Mouse (Mus musculus) heart, embryonic 11.5 days (tissue): ENCODE data around the gene Siae. TPM values are rescaled to one million over a fixed set of nuclear protein-coding genes. Genes with fewer than 3 reads are reported as not detected.
A peak's percentile ranks its signal among the peaks of the same experiment; 100 is the strongest.

Source experiments
- ATAC-seq: fragments of 200-750 bp; cut with Nextera tagmentation; replicated peaks from 2 replicates; pipeline ENCODE4 v1.8.0; 2017; ENCODE audit warnings: moderate library complexity; ENCODE audit not compliant: insufficient number of reproducible peaks, low FRiP score, low TSS enrichment
- H3K27ac ChIP-seq: fragments of 300-500 bp; sonication (generic); 2 replicates; pipeline ENCODE4 v1.5.1; 2014; ENCODE audit warnings: mild to moderate bottlenecking, low read depth, low read length
- H3K27me3 ChIP-seq: fragments of 300-500 bp; sonication (generic); 2 replicates; pipeline ENCODE4 v1.6.1; 2014; ENCODE audit warnings: mild to moderate bottlenecking, low read length, mixed read lengths; ENCODE audit not compliant: control insufficient read depth, insufficient read depth
- H3K36me3 ChIP-seq: fragments of 300-500 bp; sonication (generic); 2 replicates; pipeline ENCODE4 v1.6.1; 2014; ENCODE audit warnings: mild to moderate bottlenecking, low read length, moderate library complexity, mixed read lengths; ENCODE audit not compliant: control insufficient read depth, insufficient read depth
- H3K4me1 ChIP-seq: fragments of 300-500 bp; sonication (generic); 2 replicates; pipeline ENCODE4 v1.6.1; 2014; ENCODE audit warnings: low read length; ENCODE audit not compliant: control insufficient read depth, insufficient read depth
- H3K4me2 ChIP-seq: fragments of 300-500 bp; sonication (generic); 2 replicates; pipeline ENCODE4 v1.6.1; 2014; ENCODE audit warnings: mild to moderate bottlenecking, moderate library complexity
- H3K4me3 ChIP-seq: fragments of 300-500 bp; sonication (generic); 2 replicates; pipeline ENCODE4 v1.5.1; 2014; ENCODE audit warnings: low read depth, low read length
- H3K9ac ChIP-seq: fragments of 300-500 bp; sonication (generic); 2 replicates; pipeline ENCODE4 v1.6.1; 2014; ENCODE audit warnings: mild to moderate bottlenecking, low read depth, low read length, moderate library complexity
- H3K9me3 ChIP-seq: fragments of 300-500 bp; sonication (generic); replicated peaks from 2 replicates; pipeline ENCODE4 v1.6.1; 2016; ENCODE audit warnings: low read length; ENCODE audit not compliant: control insufficient read depth
- WGBS: fragments of 180-500 bp; shearing (Covaris S2); extraction: QIAGEN DNeasy Blood & Tissue Kit; methylation state at CpG from one replicate; pipeline ENCODE4 v1.1.7; 2014; ENCODE audit not compliant: insufficient replicate concordance; 5-methylcytosine and 5-hydroxymethylcytosine counted together
- polyA plus RNA-seq: library from polyadenylated mRNA; unstranded; fragments of >200 nt; fragmentation: Nextera tagmentation; extraction: Ambion mirVana; gene quantifications from 2 replicates; pipeline ENCODE4 v1.2.1, GENCODE M21; 2014

The Siae gene
- polyA plus RNA-seq, 1 experiment from 2014 or later, result 7.8 TPM

DNA sequence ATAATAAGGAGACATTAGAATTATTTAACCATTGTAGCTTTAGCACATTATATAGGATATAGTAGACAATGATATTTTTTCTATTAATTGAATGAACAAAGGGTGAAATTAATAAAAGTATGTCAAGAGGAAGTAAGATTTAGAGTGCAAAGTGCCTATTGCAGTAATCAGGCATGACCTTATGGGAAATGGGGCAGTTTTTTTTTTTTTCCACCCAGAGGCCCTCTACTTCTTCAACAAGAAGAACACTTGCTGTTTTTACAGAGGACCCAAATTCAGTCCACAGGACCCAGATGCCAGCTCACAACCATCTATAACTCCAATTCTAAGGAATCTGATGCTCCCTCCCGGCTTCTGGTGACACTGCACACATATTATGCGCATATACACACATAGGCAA lies 5.1 kb downstream of the Siae start:
- H3K9me3 ChIP-seq, result no peaks in the 10 kb centered on the region
- H3K4me3 ChIP-seq, result no peak overlapping the region
- 87% methylated on average over 2 of the region's 2 CpGs for WGBS

DNA sequence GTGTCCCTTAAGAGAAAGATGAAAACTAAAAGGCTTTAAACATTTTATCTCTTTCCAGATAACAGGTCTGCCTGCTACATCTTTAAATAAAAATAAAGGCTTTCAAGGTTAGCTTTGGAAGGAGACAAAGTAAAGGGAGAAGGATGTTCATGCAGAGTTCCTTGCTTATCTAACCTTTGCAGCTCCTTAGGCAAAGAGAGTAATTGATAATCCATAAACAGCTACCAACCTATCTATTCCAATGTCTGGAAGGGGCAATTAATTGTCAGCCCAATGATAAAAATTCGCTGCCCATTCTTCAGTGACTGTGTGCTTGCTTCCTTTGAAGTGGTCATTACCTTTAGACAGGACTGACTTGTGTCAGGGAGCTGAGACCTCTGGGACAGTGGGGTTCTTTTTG lies 8.3 kb downstream of the Siae start:
- Histone ChIP-seq H3K27ac (no peak overlapping the region), H3K4me2 (no peak overlapping the region), H3K36me3 (no peaks in the 10 kb centered on the region), H3K4me1 (peaks cover 13% of the 10 kb centered on the region), H3K9ac (no peak overlapping the region), H3K4me3 (no peak overlapping the region), H3K9me3 (no peaks in the 10 kb centered on the region), H3K27me3 (no peaks in the 10 kb centered on the region)
- no peak for ATAC-seq
- 36% methylated on average over 1 of the region's 1 CpGs for WGBS

More for the DNA sequence above, 5.1 kb downstream of the Siae start:
- Histone ChIP-seq H3K9ac (no peak overlapping the region), H3K36me3 (no peaks in the 10 kb centered on the region), H3K27me3 (no peaks in the 10 kb centered on the region), H3K4me1 (peaks cover under 1% of the 10 kb centered on the region; the same call in 1 of the 2 replicates), H3K4me2 (no peak overlapping the region), H3K27ac (no peak overlapping the region)
- no peak for ATAC-seq

DNA sequence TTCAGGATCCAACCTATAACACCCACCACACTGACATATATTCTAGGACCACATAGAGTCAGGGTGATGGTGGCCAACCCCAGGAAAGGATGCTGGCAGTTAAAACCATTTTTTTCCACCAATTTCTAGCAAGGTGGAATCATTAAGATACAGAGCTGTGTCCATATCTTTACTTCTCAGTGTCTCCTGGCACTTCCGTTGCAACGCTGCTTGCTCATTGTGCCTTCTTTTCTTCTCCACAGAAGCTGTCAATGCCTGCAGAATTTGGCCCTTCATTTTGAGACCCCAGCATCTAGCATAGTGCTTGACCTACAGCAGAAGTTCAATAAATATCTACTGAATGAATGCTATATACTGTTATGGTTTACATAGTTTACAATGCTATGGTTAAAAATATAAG lies 11.5 kb downstream of the Siae start:
- Histone ChIP-seq H3K4me2 (no peak overlapping the region), H3K27me3 (no peaks in the 10 kb centered on the region; the same call in 1 of the 2 replicates), H3K27ac (no peak overlapping the region), H3K9ac (no peak overlapping the region), H3K9me3 (no peaks in the 10 kb centered on the region), H3K4me1 (peaks cover 14% of the 10 kb centered on the region), H3K36me3 (no peaks in the 10 kb centered on the region), H3K4me3 (no peak overlapping the region)
- ATAC-seq, result no peak
- WGBS, result 82% methylated on average over 2 of the region's 2 CpGs

DNA sequence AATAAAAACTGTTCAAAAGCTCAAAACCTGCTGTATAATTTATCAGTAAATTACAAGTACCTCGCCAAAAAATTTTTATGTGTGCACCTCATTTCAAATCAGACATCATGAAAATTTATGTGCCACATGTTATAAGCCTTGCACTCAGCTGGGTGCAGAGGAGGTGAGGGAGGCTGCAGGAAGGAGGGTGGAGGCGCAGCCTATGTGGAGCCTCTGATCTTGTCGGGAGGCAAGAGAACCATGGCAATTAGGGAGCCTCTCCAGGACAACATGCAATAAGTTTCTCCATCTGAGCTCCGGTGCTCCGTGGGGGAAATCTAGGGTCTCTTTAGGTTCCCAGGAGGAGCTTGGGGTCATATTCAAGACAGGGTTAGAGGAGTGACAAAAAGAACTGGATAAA lies 12.0 kb downstream of the Siae start:
- no peak overlapping the region for H3K27ac ChIP-seq
- no peaks in the 10 kb centered on the region; the same call in 1 of the 2 replicates for H3K27me3 ChIP-seq
- WGBS, result 42% methylated on average over 5 of the region's 5 CpGs
- H3K4me1 ChIP-seq, result peaks cover 17% of the 10 kb centered on the region
- H3K36me3 ChIP-seq, result no peaks in the 10 kb centered on the region
- ATAC-seq, result no peak
- H3K4me2 ChIP-seq, result peak overlapping the region; percentile 48
- no peak overlapping the region for H3K9ac ChIP-seq
- no peaks in the 10 kb centered on the region for H3K9me3 ChIP-seq
- H3K4me3 ChIP-seq, result no peak overlapping the region

DNA sequence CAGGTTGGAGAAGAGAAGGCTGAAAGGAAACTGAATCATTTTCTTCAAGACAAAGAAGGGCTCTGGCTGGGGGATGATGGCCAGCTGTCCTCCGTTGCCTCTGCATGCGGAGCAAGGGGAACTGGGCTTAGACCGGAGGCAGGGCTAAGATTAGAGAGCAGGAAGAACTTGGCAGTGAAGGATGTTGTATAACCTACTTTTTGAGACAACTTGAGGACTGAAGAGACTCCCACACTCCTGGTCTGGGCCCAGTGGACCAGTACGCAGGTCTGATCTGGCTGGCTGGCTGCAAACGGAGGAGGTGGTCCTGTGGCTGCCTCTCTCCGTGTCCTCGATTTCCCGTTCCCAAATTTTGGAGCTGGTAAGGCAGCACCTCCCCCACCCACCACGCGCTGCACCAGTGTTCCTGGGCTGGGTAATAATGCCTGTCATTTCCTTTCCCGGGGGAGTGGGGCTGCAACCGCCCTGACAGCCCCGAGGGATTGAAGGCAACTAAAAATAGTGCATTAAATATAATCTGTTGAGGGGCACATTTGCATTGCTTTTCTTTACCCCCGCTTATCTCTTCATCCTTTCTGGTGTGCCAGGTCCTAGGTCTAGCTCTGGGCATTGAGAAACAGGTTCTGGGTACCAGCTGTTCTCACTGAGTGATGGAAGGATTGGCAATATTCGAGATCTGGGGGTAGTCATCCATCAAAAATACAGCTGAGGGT lies 12.6 kb downstream of the Siae start:
- Histone ChIP-seq H3K36me3 (no peaks in the 10 kb centered on the region), H3K27ac (no peak overlapping the region), H3K27me3 (no peaks in the 10 kb centered on the region; the same call in 1 of the 2 replicates), H3K4me3 (no peak overlapping the region), H3K4me1 (peaks cover 22% of the 10 kb centered on the region), H3K9ac (peak overlapping the region; percentile 43; the same call in 1 of the 2 replicates), H3K9me3 (no peaks in the 10 kb centered on the region), H3K4me2 (peak overlapping the region; percentile 48)
- WGBS, result 25% methylated on average over 15 of the region's 15 CpGs
- ATAC-seq, result no peak

DNA sequence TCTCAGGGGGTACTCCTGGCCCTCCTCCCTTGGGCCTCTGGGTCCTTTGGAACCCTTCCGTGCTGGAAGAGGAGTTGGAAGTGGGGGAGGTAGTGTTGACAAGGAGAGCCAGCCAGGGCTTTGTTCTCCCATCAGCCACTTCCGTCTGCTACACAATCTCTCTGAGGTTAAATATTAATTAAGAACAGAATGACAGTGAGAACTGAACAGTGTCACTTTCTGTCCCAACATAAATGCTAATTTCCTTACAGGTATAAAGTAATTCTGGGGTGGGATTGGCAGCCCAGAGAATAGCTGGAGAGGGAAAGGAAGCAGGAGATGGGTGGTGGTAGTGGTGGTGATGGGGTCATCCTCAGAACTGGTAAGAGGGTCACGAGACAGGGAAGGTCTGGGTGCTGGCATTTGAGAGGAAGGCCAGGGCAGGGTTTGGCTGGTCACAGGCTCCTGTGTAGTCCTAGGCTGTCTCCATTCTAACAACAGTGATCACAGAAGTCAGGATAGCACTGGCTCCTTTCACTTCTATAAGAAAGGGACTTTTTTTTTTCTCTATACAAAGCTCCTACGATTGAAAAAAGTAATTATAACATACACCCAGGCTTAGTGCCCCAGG lies 13.2 kb downstream of the Siae start:
- Histone ChIP-seq H3K4me1 (peaks cover 22% of the 10 kb centered on the region), H3K27me3 (no peaks in the 10 kb centered on the region; the same call in 1 of the 2 replicates), H3K9me3 (no peaks in the 10 kb centered on the region), H3K4me2 (no peak overlapping the region), H3K36me3 (no peaks in the 10 kb centered on the region), H3K9ac (no peak overlapping the region), H3K27ac (no peak overlapping the region), H3K4me3 (no peak overlapping the region)
- ATAC-seq, result no peak
- 37% methylated on average over 4 of the region's 4 CpGs for WGBS

DNA sequence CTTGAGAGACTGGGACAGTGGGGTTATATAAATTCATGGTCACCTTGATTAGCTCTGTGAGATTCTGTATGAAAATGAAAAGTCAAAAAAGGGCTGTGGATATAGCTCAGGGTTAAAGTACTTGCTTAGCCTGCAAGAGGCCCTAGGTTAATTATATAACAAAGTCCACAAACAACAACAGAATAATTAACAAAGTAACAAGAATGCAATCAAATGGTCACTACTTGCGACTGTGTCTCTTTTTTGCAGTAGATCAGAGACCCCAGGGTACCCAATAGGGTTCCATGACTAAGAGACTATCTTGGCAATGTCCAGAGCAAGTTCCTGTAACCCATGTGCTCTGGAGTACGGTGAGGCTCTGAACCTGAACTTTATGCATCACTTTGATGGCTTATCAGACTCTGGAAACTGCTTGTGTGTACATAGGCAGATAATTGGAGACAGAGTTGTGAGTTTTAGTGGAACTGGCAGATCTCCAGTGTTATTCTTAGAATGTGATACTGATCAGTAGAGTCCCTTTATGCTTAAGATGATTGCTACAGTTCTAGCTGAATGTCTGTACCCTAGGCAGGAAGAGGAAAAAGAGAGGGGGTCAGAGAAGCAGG lies 13.8 kb downstream of the Siae start:
- peaks cover 22% of the 10 kb centered on the region for H3K4me1 ChIP-seq
- H3K9ac ChIP-seq, result no peak overlapping the region
- H3K4me3 ChIP-seq, result no peak overlapping the region
- no peak overlapping the region for H3K27ac ChIP-seq
- no peaks in the 10 kb centered on the region; the same call in 1 of the 2 replicates for H3K27me3 ChIP-seq
- 57% methylated on average over 2 of the region's 2 CpGs for WGBS
- no peaks in the 10 kb centered on the region for H3K9me3 ChIP-seq
- H3K36me3 ChIP-seq, result no peaks in the 10 kb centered on the region
- no peak for ATAC-seq
- no peak overlapping the region for H3K4me2 ChIP-seq

DNA sequence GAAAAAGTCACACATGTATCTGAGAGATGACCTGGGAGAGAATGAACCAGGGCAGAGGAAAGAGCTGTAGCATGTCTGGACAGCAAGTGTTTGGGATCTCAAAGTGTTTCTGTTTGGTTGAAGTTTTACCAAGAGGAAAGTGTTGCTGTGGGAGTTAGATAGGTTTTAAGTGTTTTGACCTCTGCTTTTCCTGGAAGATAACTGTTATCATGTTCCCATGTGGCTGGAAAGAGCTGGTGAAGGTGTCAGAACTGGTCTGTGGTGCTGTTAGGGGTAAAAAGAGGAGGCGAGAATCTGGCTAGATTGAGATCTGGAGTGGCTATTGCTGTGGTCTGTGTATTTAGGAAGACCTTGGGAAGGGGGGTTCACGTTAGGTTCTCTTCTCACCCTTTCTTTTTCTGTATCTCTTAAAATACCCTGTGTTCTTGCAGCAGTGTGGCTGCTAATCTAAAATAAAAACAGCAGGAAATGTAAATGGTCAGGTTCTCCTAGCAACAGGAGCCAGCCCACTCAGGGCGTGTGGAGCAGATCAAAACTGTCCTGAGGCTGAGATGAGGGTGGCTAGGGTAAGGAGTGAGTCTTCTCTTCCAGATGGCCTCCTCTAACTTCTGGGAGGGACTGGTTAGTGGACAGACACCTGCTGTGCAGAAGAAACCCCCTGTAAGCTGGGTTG lies 16.8 kb downstream of the Siae start:
- Histone ChIP-seq H3K36me3 (no peaks in the 10 kb centered on the region), H3K9ac (no peak overlapping the region), H3K4me2 (peak overlapping the region; percentile 29), H3K27me3 (no peaks in the 10 kb centered on the region; the same call in 1 of the 2 replicates), H3K4me3 (no peak overlapping the region), H3K9me3 (no peaks in the 10 kb centered on the region), H3K27ac (0 out of 2 replicates have a peak overlapping the region, but pooled peaks have one; percentile 10), H3K4me1 (peaks cover 27% of the 10 kb centered on the region)
- no peak for ATAC-seq
- 13% methylated on average over 3 of the region's 3 CpGs for WGBS
